Mouse (Mus musculus): ENCODE data around the gene Skap1. TPM values are rescaled to one million over a fixed set of nuclear protein-coding genes. Genes with fewer than 3 reads are reported as not detected.

The Skap1 gene
- polyA plus RNA-seq, 1 experiment from 2014 or later = 0.87 TPM

GRCm38 (mm10) chr11:96735908-96736307, 271.5 kb downstream of the Skap1 start:
- Histone ChIP-seq H3K4me2 (ENCODE audit: low read length) (peak overlapping the region; percentile 43), H3K27me3 (replicated peaks; ENCODE audit: control insufficient read depth, insufficient read depth, low read length) (peaks cover 8% of the 10 kb centered on the region), H3K9ac (ENCODE audit: low read length) (no peak overlapping the region), H3K36me3 (ENCODE audit: control insufficient read depth, insufficient read depth, low read length) (no peaks in the 10 kb centered on the region), H3K27ac (ENCODE audit: low read depth) (no peak overlapping the region), H3K9me3 (ENCODE audit: control insufficient read depth, low read length) (no peaks in the 10 kb centered on the region), H3K4me3 (ENCODE audit: low read depth, low read length) (0 out of 2 replicates have a peak overlapping the region, but pooled peaks have one; percentile 11), H3K4me1 (replicated peaks; ENCODE audit: control insufficient read depth, insufficient read depth, low read length) (peaks cover 14% of the 10 kb centered on the region)
- 2% methylated on average over 19 of the region's 19 CpGs for WGBS
- DNase-seq (ENCODE audit: low spot score) = peak; percentile 86
- no peak for ATAC-seq (replicated peaks; ENCODE audit: low FRiP score, low TSS enrichment, low read depth)

GRCm38 (mm10) chr11:96736361-96736760, 272.0 kb downstream of the Skap1 start:
- peaks cover 11% of the 10 kb centered on the region for H3K27me3 ChIP-seq (replicated peaks; ENCODE audit: control insufficient read depth, insufficient read depth, low read length)
- no peak overlapping the region for H3K9ac ChIP-seq (ENCODE audit: low read length)
- WGBS = 17% methylated on average over 11 of the region's 11 CpGs
- no peak for DNase-seq (ENCODE audit: low spot score)
- H3K4me1 ChIP-seq (replicated peaks; ENCODE audit: control insufficient read depth, insufficient read depth, low read length) = peaks cover 17% of the 10 kb centered on the region
- H3K36me3 ChIP-seq (ENCODE audit: control insufficient read depth, insufficient read depth, low read length) = no peaks in the 10 kb centered on the region
- H3K4me2 ChIP-seq (ENCODE audit: low read length) = peak overlapping the region; percentile 43
- no peak overlapping the region for H3K27ac ChIP-seq (ENCODE audit: low read depth)
- no peaks in the 10 kb centered on the region for H3K9me3 ChIP-seq (ENCODE audit: control insufficient read depth, low read length)
- ATAC-seq (replicated peaks; ENCODE audit: low FRiP score, low TSS enrichment, low read depth) = no peak
- 0 out of 2 replicates have a peak overlapping the region, but pooled peaks have one; percentile 11 for H3K4me3 ChIP-seq (ENCODE audit: low read depth, low read length)

- 64% methylated on average over 14 of the region's 14 CpGs for WGBS
- Histone ChIP-seq H3K4me3 (ENCODE audit: low read depth, low read length) (no peak overlapping the region), H3K4me1 (replicated peaks; ENCODE audit: control insufficient read depth, insufficient read depth, low read length) (peaks cover 17% of the 10 kb centered on the region)
These were observed 273.5 kb downstream of the Skap1 start for GRCm38 (mm10) chr11:96737673-96738471.

GRCm38 (mm10) chr11:96740796-96741195, 276.4 kb downstream of the Skap1 start:
- Histone ChIP-seq H3K27ac (ENCODE audit: low read depth) (no peak overlapping the region), H3K9me3 (ENCODE audit: control insufficient read depth, low read length) (no peaks in the 10 kb centered on the region), H3K4me2 (ENCODE audit: low read length) (no peak overlapping the region), H3K9ac (ENCODE audit: low read length) (no peak overlapping the region), H3K36me3 (ENCODE audit: control insufficient read depth, insufficient read depth, low read length) (no peaks in the 10 kb centered on the region), H3K27me3 (replicated peaks; ENCODE audit: control insufficient read depth, insufficient read depth, low read length) (peaks cover 15% of the 10 kb centered on the region), H3K4me3 (ENCODE audit: low read depth, low read length) (no peak overlapping the region), H3K4me1 (replicated peaks; ENCODE audit: control insufficient read depth, insufficient read depth, low read length) (peaks cover 20% of the 10 kb centered on the region)
- DNase-seq (ENCODE audit: low spot score) = no peak
- ATAC-seq (replicated peaks; ENCODE audit: low FRiP score, low TSS enrichment, low read depth) = no peak
- 56% methylated on average over 12 of the region's 12 CpGs for WGBS

More at GRCm38 (mm10) chr11:96737673-96738471, 273.5 kb downstream of the Skap1 start:
- H3K9me3 ChIP-seq (ENCODE audit: control insufficient read depth, low read length) = no peaks in the 10 kb centered on the region
- no peak for ATAC-seq (replicated peaks; ENCODE audit: low FRiP score, low TSS enrichment, low read depth)
- H3K27ac ChIP-seq (ENCODE audit: low read depth) = no peak overlapping the region
- DNase-seq (ENCODE audit: low spot score) = peak; percentile 50
- no peaks in the 10 kb centered on the region for H3K36me3 ChIP-seq (ENCODE audit: control insufficient read depth, insufficient read depth, low read length)
- peaks cover 15% of the 10 kb centered on the region for H3K27me3 ChIP-seq (replicated peaks; ENCODE audit: control insufficient read depth, insufficient read depth, low read length)
- no peak overlapping the region for H3K9ac ChIP-seq (ENCODE audit: low read length)
- no peak overlapping the region for H3K4me2 ChIP-seq (ENCODE audit: low read length)

- Histone ChIP-seq H3K4me3 (ENCODE audit: low read depth, low read length) (no peak overlapping the region), H3K27me3 (replicated peaks; ENCODE audit: control insufficient read depth, insufficient read depth, low read length) (peaks cover 8% of the 10 kb centered on the region), H3K4me2 (ENCODE audit: low read length) (0 out of 2 replicates have a peak overlapping the region, but pooled peaks have one; percentile 6), H3K36me3 (ENCODE audit: control insufficient read depth, insufficient read depth, low read length) (no peaks in the 10 kb centered on the region), H3K27ac (ENCODE audit: low read depth) (no peak overlapping the region), H3K9ac (ENCODE audit: low read length) (no peak overlapping the region), H3K9me3 (ENCODE audit: control insufficient read depth, low read length) (no peaks in the 10 kb centered on the region), H3K4me1 (replicated peaks; ENCODE audit: control insufficient read depth, insufficient read depth, low read length) (peaks cover 12% of the 10 kb centered on the region; the same call in 1 of the 2 replicates)
- no peak; the same call in 1 of the 2 replicates for ATAC-seq (replicated peaks; ENCODE audit: low FRiP score, low TSS enrichment, low read depth)
- WGBS = 14% methylated on average over 12 of the region's 12 CpGs
- DNase-seq (ENCODE audit: low spot score) = no peak
These were observed 277.6 kb downstream of the Skap1 start for GRCm38 (mm10) chr11:96741995-96742394.

- H3K27ac ChIP-seq (ENCODE audit: low read depth) = peak overlapping the region; percentile 5; the same call in 1 of the 2 replicates
- WGBS = 20% methylated on average over 11 of the region's 11 CpGs
- H3K9ac ChIP-seq (ENCODE audit: low read length) = no peak overlapping the region
- H3K9me3 ChIP-seq (ENCODE audit: control insufficient read depth, low read length) = no peaks in the 10 kb centered on the region
- peaks cover 12% of the 10 kb centered on the region; the same call in 1 of the 2 replicates for H3K4me1 ChIP-seq (replicated peaks; ENCODE audit: control insufficient read depth, insufficient read depth, low read length)
- no peak overlapping the region for H3K4me3 ChIP-seq (ENCODE audit: low read depth, low read length)
- DNase-seq (ENCODE audit: low spot score) = no peak
- ATAC-seq (replicated peaks; ENCODE audit: low FRiP score, low TSS enrichment, low read depth) = peak; percentile 68; the same call in 1 of the 2 replicates
- H3K36me3 ChIP-seq (ENCODE audit: control insufficient read depth, insufficient read depth, low read length) = no peaks in the 10 kb centered on the region
- H3K4me2 ChIP-seq (ENCODE audit: low read length) = peak overlapping the region; percentile 18
- 0 out of 2 replicates have a peak, but pooled peaks cover 7% of the 10 kb centered on the region for H3K27me3 ChIP-seq (replicated peaks; ENCODE audit: control insufficient read depth, insufficient read depth, low read length)
These were observed 278.6 kb downstream of the Skap1 start for GRCm38 (mm10) chr11:96743000-96743399.

GRCm38 (mm10) chr11:96743891-96744290, 279.5 kb downstream of the Skap1 start:
- H3K4me3 ChIP-seq (ENCODE audit: low read depth, low read length) = no peak overlapping the region
- H3K9ac ChIP-seq (ENCODE audit: low read length) = no peak overlapping the region
- H3K27ac ChIP-seq (ENCODE audit: low read depth) = no peak overlapping the region
- H3K9me3 ChIP-seq (ENCODE audit: control insufficient read depth, low read length) = no peaks in the 10 kb centered on the region
- 0 out of 2 replicates have a peak, but pooled peaks cover 7% of the 10 kb centered on the region for H3K27me3 ChIP-seq (replicated peaks; ENCODE audit: control insufficient read depth, insufficient read depth, low read length)
- H3K4me1 ChIP-seq (replicated peaks; ENCODE audit: control insufficient read depth, insufficient read depth, low read length) = peaks cover 12% of the 10 kb centered on the region; the same call in 1 of the 2 replicates
- 65% methylated on average over 4 of the region's 4 CpGs for WGBS
- H3K4me2 ChIP-seq (ENCODE audit: low read length) = no peak overlapping the region
- DNase-seq (ENCODE audit: low spot score) = no peak
- H3K36me3 ChIP-seq (ENCODE audit: control insufficient read depth, insufficient read depth, low read length) = no peaks in the 10 kb centered on the region
- no peak for ATAC-seq (replicated peaks; ENCODE audit: low FRiP score, low TSS enrichment, low read depth)

GRCm38 (mm10) chr11:96746648-96747047, 282.3 kb downstream of the Skap1 start:
- WGBS = 75% methylated on average over 6 of the region's 6 CpGs
- no peaks in the 10 kb centered on the region for H3K36me3 ChIP-seq (ENCODE audit: control insufficient read depth, insufficient read depth, low read length)
- DNase-seq (ENCODE audit: low spot score) (no peak), ATAC-seq (replicated peaks; ENCODE audit: low FRiP score, low TSS enrichment, low read depth) (no peak)
- H3K27ac ChIP-seq (ENCODE audit: low read depth) = no peak overlapping the region
- 0 out of 2 replicates have a peak, but pooled peaks cover 1% of the 10 kb centered on the region for H3K27me3 ChIP-seq (replicated peaks; ENCODE audit: control insufficient read depth, insufficient read depth, low read length)
- H3K4me1 ChIP-seq (replicated peaks; ENCODE audit: control insufficient read depth, insufficient read depth, low read length) = peaks cover 6% of the 10 kb centered on the region; the same call in 1 of the 2 replicates
- H3K4me2 ChIP-seq (ENCODE audit: low read length) = no peak overlapping the region
- H3K9me3 ChIP-seq (ENCODE audit: control insufficient read depth, low read length) = no peaks in the 10 kb centered on the region
- H3K9ac ChIP-seq (ENCODE audit: low read length) = no peak overlapping the region
- no peak overlapping the region for H3K4me3 ChIP-seq (ENCODE audit: low read depth, low read length)
